Mouse (Mus musculus): ENCODE data around the gene Uspl1. TPM values are rescaled to one million over a fixed set of nuclear protein-coding genes. Genes with fewer than 3 reads are reported as not detected.

Uspl1 gene
- polyA plus RNA-seq (2017; shearing (Covaris generic)), result 10 to 100 TPM; 30.5 to 38.7 TPM

GRCm38 (mm10) chr5:149184104-149184843 is at the start of gene Uspl1, which contains the start of gene Hmgb1:
TSS of gene Uspl1 (plus strand) at chr5:149184350.
TSS of gene Hmgb1 (minus strand) at chr5:149184489.

GRCm38 (mm10) chr5:149264405-149264804 is 80.3 kb downstream of the Uspl1 start, which contains the start of gene Alox5ap:
TSS of gene Alox5ap (plus strand) at chr5:149264767.

Other genes starting within 250 kb of the Uspl1 start
- 1 to 10 TPM in 1 of 2 experiments, not detected in 1; 1.2 TPM for gene Gm42791, start 189.2 kb upstream of the Uspl1 start, polyA plus RNA-seq (2017; shearing (Covaris generic))
- 100 to 1,000 TPM; 227 to 265 TPM for gene Hmgb1, start 139 bp downstream of the Uspl1 start, polyA plus RNA-seq (2017; shearing (Covaris generic))
- 1 to 10 TPM; 2.8 to 5.1 TPM for gene Alox5ap, start 80.4 kb downstream of the Uspl1 start, polyA plus RNA-seq (2017; shearing (Covaris generic))
- gene Medag, start 227.4 kb downstream of the Uspl1 start, polyA plus RNA-seq (2017; shearing (Covaris generic)), result 1 to 10 TPM; 1.5 to 1.8 TPM